Mouse (Mus musculus): Measurements from ENCODE around the gene Zfp592. TPM values are rescaled to one million over a fixed set of nuclear protein-coding genes. Genes with fewer than 3 reads are reported as not detected.

The Zfp592 gene
- polyA plus RNA-seq, 1 experiment from 2014 or later = 6.6 TPM

GRCm38 (mm10) chr7:81049966-81050365 lies 56.5 kb downstream of the Zfp592 start:
- Histone ChIP-seq H3K27me3 (replicated peaks; ENCODE audit: insufficient read depth, low read length) (no peaks in the 10 kb centered on the region), H3K9ac (replicated peaks; ENCODE audit: low read depth) (no peak overlapping the region), H3K27ac (ENCODE audit: low read length) (no peak overlapping the region), H3K4me1 (ENCODE audit: insufficient read depth, low read depth, low read length) (no peaks in the 10 kb centered on the region), H3K4me3 (ENCODE audit: low read depth, low read length) (no peak overlapping the region), H3K36me3 (ENCODE audit: insufficient read depth, low read length) (no peaks in the 10 kb centered on the region), H3K4me2 (replicated peaks; ENCODE audit: low read depth, low read length) (no peak overlapping the region), H3K9me3 (ENCODE audit: low read length) (no peaks in the 10 kb centered on the region)
- DNase-seq (ENCODE audit: low spot score) (no peak), ATAC-seq (no peak)
- 62% methylated on average over 5 of the region's 5 CpGs for WGBS
- TF ChIP-seq EP300 (IDR thresholded peaks at IDR 0.05) (no peak), CTCF (IDR thresholded peaks at IDR 0.05) (no peak)

- no peak overlapping the region for H3K4me2 ChIP-seq (replicated peaks; ENCODE audit: low read depth, low read length)
- H3K4me1 ChIP-seq (ENCODE audit: insufficient read depth, low read depth, low read length) = peaks cover 16% of the 10 kb centered on the region; the same call in 1 of the 2 replicates
- no peak for TF ChIP-seq EP300 (IDR thresholded peaks at IDR 0.05)
- TF ChIP-seq CTCF (IDR thresholded peaks at IDR 0.05) = no peak
- WGBS = 42% methylated on average over 11 of the region's 11 CpGs
- DNase-seq (ENCODE audit: low spot score) (no peak), ATAC-seq (no peak)
- no peak overlapping the region for H3K4me3 ChIP-seq (ENCODE audit: low read depth, low read length)
- no peaks in the 10 kb centered on the region for H3K36me3 ChIP-seq (ENCODE audit: insufficient read depth, low read length)
- H3K9me3 ChIP-seq (ENCODE audit: low read length) = no peaks in the 10 kb centered on the region
- H3K27me3 ChIP-seq (replicated peaks; ENCODE audit: insufficient read depth, low read length) = no peaks in the 10 kb centered on the region
- H3K9ac ChIP-seq (replicated peaks; ENCODE audit: low read depth) = no peak overlapping the region
- H3K27ac ChIP-seq (ENCODE audit: low read length) = 0 out of 2 replicates have a peak overlapping the region, but pooled peaks have one; percentile 26
These were observed 62.4 kb downstream of the Zfp592 start for GRCm38 (mm10) chr7:81055709-81056370.

- Histone ChIP-seq H3K9ac (replicated peaks; ENCODE audit: low read depth) (0 out of 2 replicates have a peak within 1 kb of the TSS, but pooled peaks have one; percentile 19), H3K27me3 (replicated peaks; ENCODE audit: insufficient read depth, low read length) (no peaks in the 10 kb centered on the region), H3K36me3 (ENCODE audit: insufficient read depth, low read length) (no peaks in the 10 kb centered on the region), H3K4me2 (replicated peaks; ENCODE audit: low read depth, low read length) (0 out of 2 replicates have a peak within 1 kb of the TSS, but pooled peaks have one; percentile 19), H3K27ac (ENCODE audit: low read length) (peak within 1 kb of the TSS; percentile 83), H3K4me1 (ENCODE audit: insufficient read depth, low read depth, low read length) (peaks cover 16% of the 10 kb centered on the region; the same call in 1 of the 2 replicates), H3K9me3 (ENCODE audit: low read length) (no peaks in the 10 kb centered on the region), H3K4me3 (ENCODE audit: low read depth, low read length) (no peak within 1 kb of the TSS)
- ATAC-seq = peak; percentile 75
- no peak for TF ChIP-seq CTCF (IDR thresholded peaks at IDR 0.05)
- no peak for TF ChIP-seq EP300 (IDR thresholded peaks at IDR 0.05)
- peak; percentile 46 for DNase-seq (ENCODE audit: low spot score)
- 30% methylated on average over 27 of the region's 27 CpGs for WGBS
These were observed 64.0 kb downstream of the Zfp592 start, which contains the start of gene Alpk3 for GRCm38 (mm10) chr7:81057471-81057870. Alpk3 (plus strand) TSS chr7:81057600.

GRCm38 (mm10) chr7:81057901-81058711 lies 64.6 kb downstream of the Zfp592 start:
- TF ChIP-seq EP300 (IDR thresholded peaks at IDR 0.05) (peak; percentile 79), CTCF (IDR thresholded peaks at IDR 0.05) (peak; percentile 4; the same call in 1 of the 2 replicates)
- WGBS = 34% methylated on average over 6 of the region's 6 CpGs
- H3K27ac ChIP-seq (ENCODE audit: low read length) = peak overlapping the region; percentile 83
- 0 out of 2 replicates have a peak overlapping the region, but pooled peaks have one; percentile 19 for H3K4me2 ChIP-seq (replicated peaks; ENCODE audit: low read depth, low read length)
- ATAC-seq = peak; percentile 88
- H3K36me3 ChIP-seq (ENCODE audit: insufficient read depth, low read length) = no peaks in the 10 kb centered on the region
- DNase-seq (ENCODE audit: low spot score) = peak; percentile 75
- no peaks in the 10 kb centered on the region for H3K9me3 ChIP-seq (ENCODE audit: low read length)
- peaks cover 16% of the 10 kb centered on the region; the same call in 1 of the 2 replicates for H3K4me1 ChIP-seq (ENCODE audit: insufficient read depth, low read depth, low read length)
- H3K4me3 ChIP-seq (ENCODE audit: low read depth, low read length) = no peak overlapping the region
- no peak overlapping the region for H3K9ac ChIP-seq (replicated peaks; ENCODE audit: low read depth)
- no peaks in the 10 kb centered on the region for H3K27me3 ChIP-seq (replicated peaks; ENCODE audit: insufficient read depth, low read length)

GRCm38 (mm10) chr7:81058712-81059154 lies 65.3 kb downstream of the Zfp592 start:
- TF ChIP-seq CTCF (IDR thresholded peaks at IDR 0.05) (no peak), EP300 (IDR thresholded peaks at IDR 0.05) (no peak)
- Histone ChIP-seq H3K4me3 (ENCODE audit: low read depth, low read length) (no peak overlapping the region), H3K9me3 (ENCODE audit: low read length) (no peaks in the 10 kb centered on the region), H3K4me1 (ENCODE audit: insufficient read depth, low read depth, low read length) (peaks cover 16% of the 10 kb centered on the region; the same call in 1 of the 2 replicates), H3K36me3 (ENCODE audit: insufficient read depth, low read length) (no peaks in the 10 kb centered on the region), H3K27ac (ENCODE audit: low read length) (peak overlapping the region; percentile 83), H3K4me2 (replicated peaks; ENCODE audit: low read depth, low read length) (0 out of 2 replicates have a peak overlapping the region, but pooled peaks have one; percentile 22), H3K9ac (replicated peaks; ENCODE audit: low read depth) (no peak overlapping the region), H3K27me3 (replicated peaks; ENCODE audit: insufficient read depth, low read length) (no peaks in the 10 kb centered on the region)
- DNase-seq (ENCODE audit: low spot score) (no peak), ATAC-seq (no peak)
- 16% methylated on average over 9 of the region's 9 CpGs for WGBS

- Histone ChIP-seq H3K4me1 (ENCODE audit: insufficient read depth, low read depth, low read length) (peaks cover 16% of the 10 kb centered on the region; the same call in 1 of the 2 replicates), H3K4me3 (ENCODE audit: low read depth, low read length) (no peak overlapping the region), H3K9ac (replicated peaks; ENCODE audit: low read depth) (no peak overlapping the region), H3K9me3 (ENCODE audit: low read length) (no peaks in the 10 kb centered on the region), H3K36me3 (ENCODE audit: insufficient read depth, low read length) (no peaks in the 10 kb centered on the region), H3K27ac (ENCODE audit: low read length) (no peak overlapping the region), H3K4me2 (replicated peaks; ENCODE audit: low read depth, low read length) (no peak overlapping the region), H3K27me3 (replicated peaks; ENCODE audit: insufficient read depth, low read length) (no peaks in the 10 kb centered on the region)
- TF ChIP-seq EP300 (IDR thresholded peaks at IDR 0.05) (no peak), CTCF (IDR thresholded peaks at IDR 0.05) (no peak)
- 58% methylated on average over 5 of the region's 5 CpGs for WGBS
- DNase-seq (ENCODE audit: low spot score) (no peak), ATAC-seq (no peak)
These were observed 65.9 kb downstream of the Zfp592 start for GRCm38 (mm10) chr7:81059388-81059787.

Measured in lung, postnatal 0 days (tissue).